Mouse (Mus musculus) adrenal gland, adult 18-20 months (tissue): Measurements from ENCODE around the gene Prickle4. TPM values are rescaled to one million over a fixed set of nuclear protein-coding genes. Genes with fewer than 3 reads are reported as not detected.

Experiments used
- DNase-seq, 2 experiments: peaks; one replicate each; pipeline ENCODE4 v3.0.0; 2021 to 2022; ENCODE audit warnings: low spot score in 2 of 2
- total RNA-seq, 2 experiments: library from RNA; stranded (reverse); gene quantifications; 1 replicate in 1 of 2; 2 replicates in 1 of 2; pipeline ENCODE4 v1.2.3; 2021

Gene Prickle4
- total RNA-seq, 2 experiments from 2014 or later, result 4.1 to 5.5 TPM

GRCm38 (mm10) chr17:47707961-47708360, 13.4 kb upstream of the Prickle4 start:
- no peak for DNase-seq

- DNase-seq, result no peak
Measured at GRCm38 (mm10) chr17:47706196-47706595, 11.7 kb upstream of the Prickle4 start.

DNA sequence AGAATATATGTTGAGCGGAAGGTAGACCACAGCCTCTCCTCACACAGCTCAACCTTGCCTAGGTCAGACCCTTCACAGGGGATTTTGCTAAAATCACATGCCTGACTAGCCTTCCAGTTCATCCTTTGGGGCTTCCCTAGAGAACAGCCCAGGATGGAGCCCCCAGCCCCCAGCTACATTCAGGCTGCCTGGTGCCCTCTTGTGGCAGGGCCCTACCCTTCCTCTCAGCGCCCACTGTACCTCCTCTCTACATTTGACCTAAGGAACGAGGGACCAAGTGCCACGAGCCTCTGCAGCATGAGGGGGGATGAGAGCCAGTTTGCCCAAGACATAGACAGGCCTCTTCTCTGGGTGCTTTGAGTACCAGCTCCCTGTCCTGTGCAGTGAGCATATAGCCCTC, 10.2 kb upstream of the Prickle4 start:
- DNase-seq, result no peak

GRCm38 (mm10) chr17:47703556-47703955, 9.0 kb upstream of the Prickle4 start:
- no peak for DNase-seq

GRCm38 (mm10) chr17:47702548-47703345, 8.2 kb upstream of the Prickle4 start:
- DNase-seq, result no peak

DNA sequence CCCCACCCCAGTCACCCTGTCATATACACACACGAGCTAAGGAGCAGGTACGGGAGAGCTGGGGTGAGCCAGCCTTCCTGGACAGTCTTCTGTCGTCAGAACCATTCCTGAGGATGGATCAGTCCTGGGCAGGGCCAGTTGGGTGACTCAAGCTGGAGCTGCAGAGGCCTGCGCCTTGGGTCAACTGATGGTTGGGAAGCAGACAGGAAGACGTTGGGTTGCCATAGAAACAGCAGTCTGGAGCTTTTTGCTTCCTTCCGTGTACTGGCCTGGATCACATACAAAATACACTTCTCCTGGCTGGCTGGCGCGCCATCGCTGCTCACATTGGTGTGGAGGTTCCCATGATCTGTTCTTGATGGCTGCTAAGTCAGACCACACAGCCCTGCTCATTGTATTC, 7.3 kb upstream of the Prickle4 start:
- DNase-seq, result no peak

GRCm38 (mm10) chr17:47699055-47699454, 4.5 kb upstream of the Prickle4 start:
- no peak for DNase-seq

DNA sequence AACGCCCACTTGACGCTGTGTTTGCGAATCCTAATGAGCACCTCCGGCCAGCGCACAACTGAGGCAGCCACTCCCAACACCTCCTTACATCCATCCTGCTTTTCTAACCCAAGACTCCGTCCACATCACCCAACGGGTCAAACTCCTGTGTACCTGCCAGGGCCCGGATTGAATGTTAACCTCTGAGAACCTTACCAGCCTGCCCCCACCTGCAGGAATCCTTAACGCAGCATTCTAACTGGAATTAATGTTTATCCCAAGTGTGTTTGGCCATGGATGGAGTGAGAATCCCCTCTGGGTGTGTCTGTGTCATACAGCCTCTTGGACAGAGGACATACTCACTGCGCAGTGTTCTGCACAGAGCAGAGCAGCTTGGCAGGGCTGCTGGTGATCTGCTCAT, 3.6 kb upstream of the Prickle4 start:
- no peak for DNase-seq

DNA sequence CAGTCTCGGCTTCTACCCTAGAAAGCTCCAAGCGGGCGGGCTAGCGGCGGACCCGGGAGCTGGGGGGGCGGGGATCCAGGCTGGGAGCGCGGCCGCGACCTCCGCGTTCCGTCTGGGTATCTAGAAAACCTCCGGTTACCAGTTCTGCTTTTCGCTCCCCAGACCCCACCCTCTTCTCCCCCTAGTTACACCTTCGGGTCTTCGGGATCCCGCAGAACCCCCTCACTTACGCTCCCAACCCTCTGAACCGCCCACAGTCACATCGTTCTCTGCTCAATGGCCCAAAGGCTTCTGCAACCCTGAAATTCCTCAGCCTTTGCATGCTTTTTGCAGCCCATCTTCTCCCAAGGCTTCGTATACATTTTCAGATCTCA, 788 bp upstream of the Prickle4 start:
- DNase-seq, result no peak

- no peak for DNase-seq
Measured at GRCm38 (mm10) chr17:47694442-47694502, 264 bp downstream of the Prickle4 start, which contains the start of gene Gm21981. Gm21981 (minus strand) TSS chr17:47694455.

- no peak for DNase-seq
Measured at GRCm38 (mm10) chr17:47693671-47694441, 680 bp downstream of the Prickle4 start.

DNA sequence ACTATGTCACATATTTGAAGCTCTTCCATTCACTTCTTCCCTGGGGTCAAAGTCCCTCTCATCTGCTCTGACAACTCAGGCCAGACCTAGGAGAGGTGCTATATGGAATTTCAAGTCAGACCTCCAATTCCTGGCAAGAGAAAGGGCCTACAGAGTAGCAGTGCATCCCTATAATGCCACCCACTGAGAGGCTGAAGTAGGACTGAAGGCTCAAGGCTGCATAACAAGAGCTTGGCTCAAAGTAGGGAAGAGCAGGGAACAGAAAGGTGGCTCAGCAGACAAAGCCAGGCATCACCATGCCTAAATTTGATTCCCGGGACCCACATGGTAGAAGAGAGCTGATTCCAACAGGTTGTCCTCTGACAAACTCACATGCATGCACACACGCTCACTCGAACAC, 2.9 kb downstream of the Prickle4 start:
- no peak for DNase-seq

GRCm38 (mm10) chr17:47689894-47690293, 4.6 kb downstream of the Prickle4 start:
- DNase-seq, result no peak

DNA sequence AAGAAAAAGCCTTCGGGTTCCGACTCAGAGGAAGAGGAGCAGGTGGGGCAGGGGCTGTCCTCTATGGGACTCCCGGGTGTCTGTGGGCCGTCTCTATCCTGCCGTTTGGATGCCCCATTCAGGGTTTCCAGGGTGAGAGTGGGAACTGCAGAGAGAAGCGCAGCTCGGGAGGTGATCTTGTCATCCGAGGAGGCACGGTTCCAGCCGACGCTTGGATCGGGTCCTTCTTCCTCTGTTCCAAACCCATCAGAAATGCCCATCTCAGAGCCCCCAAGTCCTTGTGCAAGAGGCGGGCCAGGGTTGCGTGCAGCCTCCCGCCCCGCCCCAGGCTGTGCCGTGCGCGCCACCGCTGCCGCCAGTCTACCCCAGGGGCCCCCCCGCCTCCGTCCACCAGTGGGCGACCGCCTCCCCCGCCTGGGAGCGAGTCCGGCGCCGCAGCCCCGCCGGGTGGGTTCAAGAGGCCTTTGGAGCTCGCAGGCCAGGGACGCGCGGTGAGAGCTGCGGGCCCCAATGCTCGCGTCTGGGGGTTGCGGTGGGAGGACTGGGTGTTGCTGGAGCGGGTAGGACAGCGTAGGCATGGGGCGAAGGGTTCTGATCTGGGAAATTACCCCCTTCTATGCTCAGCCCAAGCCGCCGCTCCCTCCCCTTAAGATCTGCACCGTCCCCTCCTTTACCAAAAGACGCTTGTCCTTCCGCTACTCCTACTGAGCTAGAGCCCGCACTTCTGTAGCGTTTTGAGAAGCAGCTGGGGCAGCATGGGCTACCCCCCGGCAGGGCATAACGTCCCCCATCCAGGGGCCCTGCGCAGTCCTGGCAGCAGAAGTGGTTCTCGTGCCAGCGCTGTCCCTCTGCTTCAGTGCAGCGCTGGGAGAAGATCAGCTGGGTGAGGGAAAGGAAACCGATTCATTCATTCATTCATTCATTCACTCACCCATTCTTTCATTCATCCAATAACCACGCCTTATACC, 5.6 kb downstream of the Prickle4 start, which contains the start of gene Frs3:
Gene Frs3, plus strand, starts transcription at position 423 of the 968 bp plus-strand sequence.
- DNase-seq, result peak; percentile 69 to 76

GRCm38 (mm10) chr17:47688344-47688607, 6.3 kb downstream of the Prickle4 start, which contains the start of gene Tomm6:
Tomm6 (minus strand) TSS chr17:47688386.
- DNase-seq, result no peak

- DNase-seq, result peak; percentile 89 to 90
Measured at GRCm38 (mm10) chr17:47687409-47688343, 6.9 kb downstream of the Prickle4 start.

DNA sequence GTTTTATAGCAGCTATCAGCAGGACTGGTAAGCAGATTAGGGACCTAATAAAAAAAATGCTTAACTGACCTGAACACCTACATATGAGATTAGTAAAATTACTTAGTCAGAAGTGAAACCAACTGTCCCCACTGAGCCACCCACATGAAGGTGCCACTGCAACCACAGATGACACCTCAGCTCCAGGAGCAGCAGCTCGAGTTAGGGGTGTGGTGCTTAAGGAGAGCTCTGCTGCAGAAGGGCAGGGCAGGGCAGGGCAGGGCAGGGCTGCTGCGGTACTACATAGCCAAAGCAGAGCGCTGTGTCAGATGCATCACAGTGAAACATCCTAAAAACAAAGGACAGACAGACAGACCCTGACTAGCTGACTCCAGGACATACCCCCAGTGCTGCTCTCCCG, 11.7 kb downstream of the Prickle4 start:
- DNase-seq, result no peak

- DNase-seq, result no peak
Measured at GRCm38 (mm10) chr17:47678702-47679101, 15.8 kb downstream of the Prickle4 start.

- no peak for DNase-seq
Measured at GRCm38 (mm10) chr17:47678238-47678637, 16.3 kb downstream of the Prickle4 start.

DNA sequence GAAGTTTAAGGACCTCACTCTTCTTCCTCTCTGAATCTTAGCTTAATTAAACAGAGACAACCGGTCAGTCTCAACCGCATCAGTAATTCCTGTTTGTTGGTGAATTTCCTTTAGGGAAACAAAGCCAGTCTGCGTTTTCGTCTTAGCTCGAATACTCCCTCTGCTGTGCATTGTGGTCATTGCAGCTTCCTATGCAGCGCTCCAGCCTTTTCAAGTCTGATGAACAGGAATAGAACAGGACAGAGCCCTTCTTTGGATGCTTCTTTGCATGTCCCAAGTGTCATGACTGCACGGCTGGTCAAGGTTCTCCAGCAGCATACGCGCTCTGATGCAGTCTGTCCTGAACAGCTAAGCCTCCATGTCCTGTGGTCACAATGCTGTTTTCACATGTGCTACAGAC, 18.0 kb downstream of the Prickle4 start:
- peak; percentile 66 to 79 for DNase-seq
